Mouse (Mus musculus): ENCODE measurements around the gene Eif2d. TPM values are rescaled to one million over a fixed set of nuclear protein-coding genes. Genes with fewer than 3 reads are reported as not detected.
A peak's percentile ranks its signal among the peaks of the same experiment; 100 is the strongest.

Eif2d gene
- 32.6 TPM for polyA plus RNA-seq (2012; fragmentation: generic; extraction: Trizol)

DNA sequence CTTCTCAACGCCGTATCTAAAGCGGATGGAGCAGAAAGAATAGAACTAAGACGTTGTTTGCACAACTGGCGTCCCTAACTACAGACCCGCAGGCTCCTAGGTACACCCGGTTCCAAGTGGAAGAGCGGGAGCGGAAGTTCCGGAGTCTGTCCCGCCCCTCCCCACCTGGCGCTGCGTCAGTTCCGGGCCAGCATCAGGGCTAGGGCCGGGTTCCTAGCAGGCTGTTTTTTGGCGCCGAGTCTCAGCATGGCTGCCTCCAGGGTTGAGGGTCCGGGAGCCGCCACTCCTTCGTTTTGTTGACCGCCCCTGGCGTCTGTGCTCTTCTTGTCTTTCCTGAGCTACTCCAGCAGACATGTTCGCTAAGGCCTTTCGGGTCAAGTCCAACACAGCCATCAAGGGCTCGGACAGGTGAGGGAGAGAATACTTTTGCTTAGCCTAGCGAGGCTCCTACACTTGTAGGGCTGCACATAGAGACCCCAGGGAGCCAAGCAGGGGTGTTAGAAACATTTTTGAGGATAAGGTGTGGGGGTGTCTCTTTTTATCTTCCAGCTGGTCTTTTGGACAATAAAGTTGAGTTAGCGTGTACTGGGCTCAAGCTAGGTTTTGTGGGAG is at the start of gene Eif2d:
Eif2d (plus strand) TSS at position 164 of the 612 bp plus-strand sequence.
- Histone ChIP-seq H3ac (ENCODE audit: control insufficient read depth, insufficient read length) (no peak within 1 kb of the TSS), H3K4me2 (ENCODE audit: low read depth) (peak within 1 kb of the TSS; percentile 96), H3K27me3 (ENCODE audit: control insufficient read depth, insufficient read depth, insufficient read length) (no peaks in the 10 kb centered on the region), H3K4me3 (peak within 1 kb of the TSS; percentile 59), H3K79me2 (ENCODE audit: control insufficient read depth, insufficient read depth) (peaks cover 8% of the 10 kb centered on the region), H3K36me3 (ENCODE audit: control insufficient read depth, insufficient read depth) (peaks cover under 1% of the 10 kb centered on the region)
- TF ChIP-seq USF1 (IDR thresholded peaks at IDR 0.05; ENCODE audit: low read depth) (no peak), E2F4 (IDR thresholded peaks at IDR 0.05; ENCODE audit: insufficient read depth) (peak; percentile 17), TCF12 (IDR thresholded peaks at IDR 0.05; ENCODE audit: insufficient read depth, poor library complexity, severe bottlenecking) (no peak), CEBPB (IDR thresholded peaks at IDR 0.05; ENCODE audit: insufficient read depth, poor library complexity, severe bottlenecking) (no peak), REST (IDR thresholded peaks at IDR 0.05; ENCODE audit: insufficient read depth, insufficient read length) (no peak), POLR2AphosphoS2 (IDR thresholded peaks at IDR 0.05; ENCODE audit: insufficient read length, low read depth) (peak; percentile 45), MYOD1 (IDR thresholded peaks at IDR 0.05; ENCODE audit: control insufficient read depth in 1 of 3, insufficient read length in 2 of 3, low read depth in 2 of 3) (peak in 1 of 3 experiments; percentile 41), SRF (IDR thresholded peaks at IDR 0.05; ENCODE audit: control insufficient read depth, insufficient read length, low read depth) (no peak), POLR2A (IDR thresholded peaks at IDR 0.05; ENCODE audit: insufficient read length, low read depth) (peak; percentile 61), MAX (IDR thresholded peaks at IDR 0.05; ENCODE audit: low read depth) (no peak), TCF3 (IDR thresholded peaks at IDR 0.05; ENCODE audit: insufficient read length, low read depth) (no peak), MYOG (IDR thresholded peaks at IDR 0.05; ENCODE audit: control insufficient read depth in 1 of 3, insufficient read depth in 1 of 3, insufficient read length in 2 of 3, low read depth in 2 of 3) (peak in 1 of 3 experiments; percentile 47)

DNA sequence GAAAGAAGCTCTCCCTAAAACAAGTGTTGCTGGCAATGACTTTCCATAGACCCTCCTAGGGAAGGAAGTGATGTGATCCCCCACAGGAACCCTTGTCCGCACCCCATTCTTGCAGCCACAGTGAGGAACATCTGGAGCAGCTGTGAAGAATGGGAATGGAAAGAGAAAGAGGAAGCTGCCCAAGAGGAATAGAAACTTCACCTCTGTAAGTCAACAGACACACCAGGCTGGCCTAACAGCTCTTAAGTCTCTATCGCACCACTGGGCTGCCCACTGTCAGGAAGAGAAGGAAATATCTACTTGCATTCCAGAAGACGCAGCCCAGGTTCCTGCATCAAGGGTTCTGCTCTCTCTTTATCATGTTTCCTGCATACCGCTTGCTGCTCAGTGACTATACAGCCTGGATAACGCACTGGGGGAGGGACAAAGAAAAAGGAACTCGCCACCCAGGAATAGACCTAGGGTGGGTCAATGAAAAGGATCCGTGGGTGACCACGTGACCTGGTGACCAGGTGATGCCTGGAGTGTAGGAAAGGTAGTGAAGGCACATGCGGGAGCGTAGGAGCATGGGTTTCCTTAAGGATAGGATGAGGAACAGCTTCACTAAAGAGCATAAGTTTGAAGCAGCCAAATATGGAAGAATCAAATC is 49.1 kb upstream of the Eif2d start:
- H3K27me3 ChIP-seq (ENCODE audit: control insufficient read depth, insufficient read depth, insufficient read length): no peaks in the 10 kb centered on the region
- H3K36me3 ChIP-seq (ENCODE audit: control insufficient read depth, insufficient read depth): no peaks in the 10 kb centered on the region
- no peak overlapping the region for H3K4me2 ChIP-seq (ENCODE audit: low read depth)
- TF ChIP-seq E2F4 (IDR thresholded peaks at IDR 0.05; ENCODE audit: insufficient read depth): no peak
- no peak for TF ChIP-seq REST (IDR thresholded peaks at IDR 0.05; ENCODE audit: insufficient read depth, insufficient read length)
- no peaks in the 10 kb centered on the region for H3K79me2 ChIP-seq (ENCODE audit: control insufficient read depth, insufficient read depth)
- no peak overlapping the region for H3ac ChIP-seq (ENCODE audit: control insufficient read depth, insufficient read length)
- no peak overlapping the region for H3K4me3 ChIP-seq

DNA sequence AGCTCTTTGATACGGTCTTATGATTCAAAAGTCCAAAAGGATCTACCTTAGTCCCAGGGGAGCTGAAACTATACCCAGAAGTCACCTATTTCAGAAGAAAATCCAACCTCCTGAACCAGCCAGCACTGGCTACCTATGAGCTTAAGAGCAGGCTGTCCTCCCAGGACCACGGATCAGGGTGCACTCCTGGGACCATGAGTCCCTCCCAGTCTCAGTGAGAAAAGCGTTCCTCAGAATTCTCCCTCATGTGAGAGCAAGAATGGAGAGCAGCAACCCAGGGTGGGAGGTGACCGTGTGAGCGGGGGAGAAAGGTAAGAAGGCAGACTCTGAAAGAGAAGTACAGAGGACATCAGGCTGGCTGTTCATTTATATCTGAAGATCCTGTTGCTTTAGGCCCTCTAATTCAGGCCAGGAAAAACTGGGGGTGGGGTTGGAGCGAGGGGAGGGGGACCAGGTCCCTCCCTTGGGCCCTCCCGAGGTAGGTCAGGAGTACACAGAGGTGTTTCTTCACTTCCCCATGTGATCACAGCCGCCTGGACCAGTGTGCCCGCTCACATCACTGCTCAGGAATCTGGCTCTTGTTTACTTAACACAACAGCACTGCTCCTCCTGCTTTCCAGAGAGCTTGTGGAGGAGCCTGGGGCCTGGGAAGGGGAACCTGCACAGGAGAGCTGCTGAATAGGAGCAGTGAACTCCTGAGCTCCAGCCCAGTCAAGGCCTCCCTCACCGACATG is 45.2 kb upstream of the Eif2d start:
- H3K4me3 ChIP-seq: no peak overlapping the region
- H3K27me3 ChIP-seq (ENCODE audit: control insufficient read depth, insufficient read depth, insufficient read length): no peaks in the 10 kb centered on the region
- TF ChIP-seq CEBPB (IDR thresholded peaks at IDR 0.05; ENCODE audit: insufficient read depth, poor library complexity, severe bottlenecking): no peak
- H3ac ChIP-seq (ENCODE audit: control insufficient read depth, insufficient read length): no peak overlapping the region
- no peaks in the 10 kb centered on the region for H3K79me2 ChIP-seq (ENCODE audit: control insufficient read depth, insufficient read depth)
- no peaks in the 10 kb centered on the region for H3K36me3 ChIP-seq (ENCODE audit: control insufficient read depth, insufficient read depth)
- H3K4me2 ChIP-seq (ENCODE audit: low read depth): no peak overlapping the region

DNA sequence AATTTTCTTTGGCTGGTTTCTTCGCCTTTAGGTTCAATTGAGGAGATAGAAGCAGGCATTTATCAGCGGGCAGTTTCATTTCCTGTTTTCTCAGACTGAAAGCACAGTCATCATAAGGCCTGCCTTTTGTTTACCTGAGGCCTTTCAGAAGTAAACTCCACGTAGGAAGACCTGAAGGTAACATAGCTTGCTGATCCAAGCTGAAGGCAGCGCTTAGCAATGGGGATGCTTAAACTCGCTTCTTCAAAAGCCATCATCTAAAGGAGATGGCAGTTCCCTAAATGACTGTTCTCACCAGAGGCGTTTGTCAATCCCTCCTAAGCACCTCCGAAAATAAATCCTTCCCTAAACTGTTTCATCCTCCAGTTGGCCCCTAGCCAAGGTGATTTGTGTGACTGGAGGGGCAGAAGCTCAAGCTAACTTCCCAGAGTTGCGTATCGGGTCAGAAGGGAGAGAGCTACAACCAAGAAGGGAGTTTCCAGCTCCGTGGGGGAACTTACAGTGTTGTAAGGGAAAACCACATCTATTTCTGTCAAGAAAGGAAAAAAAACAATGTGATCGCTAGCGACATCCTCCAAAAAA is 42.4 kb upstream of the Eif2d start:
- H3K36me3 ChIP-seq (ENCODE audit: control insufficient read depth, insufficient read depth): no peaks in the 10 kb centered on the region
- no peak overlapping the region for H3K4me3 ChIP-seq
- H3K79me2 ChIP-seq (ENCODE audit: control insufficient read depth, insufficient read depth): no peaks in the 10 kb centered on the region
- H3K27me3 ChIP-seq (ENCODE audit: control insufficient read depth, insufficient read depth, insufficient read length): peaks cover 5% of the 10 kb centered on the region
- H3K4me2 ChIP-seq (ENCODE audit: low read depth): no peak overlapping the region
- no peak for TF ChIP-seq USF1 (IDR thresholded peaks at IDR 0.05; ENCODE audit: low read depth)
- TF ChIP-seq MYOD1 (IDR thresholded peaks at IDR 0.05; ENCODE audit: control insufficient read depth in 1 of 3, insufficient read length in 2 of 3, low read depth in 2 of 3): no peak
- TF ChIP-seq MAX (IDR thresholded peaks at IDR 0.05; ENCODE audit: low read depth): no peak
- no peak for TF ChIP-seq E2F4 (IDR thresholded peaks at IDR 0.05; ENCODE audit: insufficient read depth)
- no peak overlapping the region for H3ac ChIP-seq (ENCODE audit: control insufficient read depth, insufficient read length)

DNA sequence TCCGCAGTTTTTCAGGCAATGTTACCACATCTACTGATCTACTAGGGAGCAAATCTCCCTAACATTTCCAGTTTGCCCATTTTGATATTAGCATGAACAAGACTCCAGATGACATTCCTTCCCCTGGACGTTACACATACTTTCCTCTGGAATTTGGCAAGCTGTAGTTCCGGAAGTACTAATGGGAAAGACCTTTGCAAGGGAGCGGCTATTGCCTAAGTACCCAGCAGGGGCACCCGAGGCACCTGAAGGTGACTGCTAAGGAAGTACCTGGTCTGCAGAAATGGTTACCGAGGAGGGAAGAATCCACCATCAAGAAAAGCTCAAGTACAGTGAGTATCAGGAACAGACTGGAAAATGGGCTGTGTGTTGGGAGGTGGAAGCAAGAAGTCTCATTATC is 40.4 kb upstream of the Eif2d start:
- Histone ChIP-seq H3K36me3 (ENCODE audit: control insufficient read depth, insufficient read depth) (no peaks in the 10 kb centered on the region), H3K4me3 (no peak overlapping the region), H3K27me3 (ENCODE audit: control insufficient read depth, insufficient read depth, insufficient read length) (peaks cover 5% of the 10 kb centered on the region), H3ac (ENCODE audit: control insufficient read depth, insufficient read length) (no peak overlapping the region), H3K4me2 (ENCODE audit: low read depth) (no peak overlapping the region), H3K79me2 (ENCODE audit: control insufficient read depth, insufficient read depth) (no peaks in the 10 kb centered on the region)
- no peak for TF ChIP-seq USF1 (IDR thresholded peaks at IDR 0.05; ENCODE audit: low read depth)
- no peak for TF ChIP-seq MYOG (IDR thresholded peaks at IDR 0.05; ENCODE audit: control insufficient read depth in 1 of 3, insufficient read depth in 1 of 3, insufficient read length in 2 of 3, low read depth in 2 of 3)
- TF ChIP-seq TCF3 (IDR thresholded peaks at IDR 0.05; ENCODE audit: insufficient read length, low read depth): no peak
- TF ChIP-seq TCF12 (IDR thresholded peaks at IDR 0.05; ENCODE audit: insufficient read depth, poor library complexity, severe bottlenecking): no peak
- TF ChIP-seq POLR2A (IDR thresholded peaks at IDR 0.05; ENCODE audit: insufficient read length, low read depth): no peak
- TF ChIP-seq MAX (IDR thresholded peaks at IDR 0.05; ENCODE audit: low read depth): no peak
- TF ChIP-seq E2F4 (IDR thresholded peaks at IDR 0.05; ENCODE audit: insufficient read depth): no peak
- TF ChIP-seq MYOD1 (IDR thresholded peaks at IDR 0.05; ENCODE audit: control insufficient read depth in 1 of 3, insufficient read length in 2 of 3, low read depth in 2 of 3): no peak
- TF ChIP-seq POLR2AphosphoS2 (IDR thresholded peaks at IDR 0.05; ENCODE audit: insufficient read length, low read depth): no peak
- no peak for TF ChIP-seq CEBPB (IDR thresholded peaks at IDR 0.05; ENCODE audit: insufficient read depth, poor library complexity, severe bottlenecking)
- TF ChIP-seq SRF (IDR thresholded peaks at IDR 0.05; ENCODE audit: control insufficient read depth, insufficient read length, low read depth): no peak
- TF ChIP-seq REST (IDR thresholded peaks at IDR 0.05; ENCODE audit: insufficient read depth, insufficient read length): no peak

Data from myocyte (in vitro differentiated cells).